Mouse (Mus musculus) bone marrow, adult 2 months (tissue): Measurements from ENCODE around the gene Tmem108. TPM values are rescaled to one million over a fixed set of nuclear protein-coding genes. Genes with fewer than 3 reads are reported as not detected.

Experiments
- H3K27ac ChIP-seq: fragments of 200-500 bp; 2 replicates; pipeline ENCODE4 v1.5.1; 2012; ENCODE audit warnings: low read depth, mild to moderate bottlenecking, control low read depth, inconsistent platforms, low read length; ENCODE audit not compliant: control insufficient read depth, poor library complexity, insufficient read depth
- H3K4me1 ChIP-seq: fragments of 200-500 bp; 2 replicates; pipeline ENCODE4 v1.6.1; 2011; ENCODE audit warnings: low read length; ENCODE audit not compliant: control insufficient read depth, insufficient read depth
- H3K4me3 ChIP-seq: fragments of 200-500 bp; replicated peaks from 2 replicates; pipeline ENCODE3; 2011; ENCODE audit warnings: mild to moderate bottlenecking, low read depth, low read length, control low read depth; ENCODE audit not compliant: control insufficient read depth
- CTCF ChIP-seq: fragments of 200-500 bp; IDR thresholded peaks from 2 replicates; pipeline ENCODE4 v1.5.1; 2011; ENCODE audit warnings: low read length, control low read depth; ENCODE audit not compliant: control insufficient read depth, insufficient read depth
- POLR2A ChIP-seq: fragments of 200-500 bp; IDR thresholded peaks from 2 replicates; pipeline ENCODE4 v1.6.1; 2011; ENCODE audit warnings: low read depth, mild to moderate bottlenecking, control low read depth, low read length, borderline replicate concordance; ENCODE audit not compliant: control insufficient read depth
- WGBS: fragments of 180-500 bp; shearing (Covaris S2); methylation state at CpG from one replicate; pipeline ENCODE4 v1.1.7; 2018; 5-methylcytosine and 5-hydroxymethylcytosine counted together
- polyA plus RNA-seq: library from polyadenylated mRNA; stranded (reverse); fragments of >200 nt; gene quantifications from 2 replicates; pipeline ENCODE4 v1.2.4, GENCODE M21; 2011; ENCODE audit warnings: low replicate concordance; ENCODE audit not compliant: missing spikeins, insufficient read depth, insufficient read length

Tmem108 gene
- polyA plus RNA-seq, 1 experiment, result 3.3 TPM

DNA sequence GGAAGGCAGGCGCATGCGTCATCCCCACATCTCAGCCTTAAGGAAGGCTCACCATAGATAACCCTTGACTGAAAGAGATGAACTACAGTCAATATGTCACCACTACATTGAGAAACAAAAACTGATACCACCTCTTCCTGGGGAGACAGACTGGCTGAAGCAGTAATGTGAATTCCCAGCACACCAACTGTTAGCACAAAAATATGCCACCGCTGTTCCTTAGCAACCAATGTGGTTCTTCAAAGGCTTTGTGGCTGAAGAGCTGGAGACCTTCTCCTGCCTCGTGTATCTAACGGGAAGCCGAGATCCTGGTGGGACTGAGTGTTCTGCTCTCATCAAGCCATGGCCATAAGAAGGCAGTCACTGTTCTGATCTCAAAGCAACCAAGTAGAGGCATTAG lies 92.8 kb downstream of the Tmem108 start:
- H3K4me3 ChIP-seq, result no peak overlapping the region
- H3K27ac ChIP-seq, result no peak overlapping the region
- H3K4me1 ChIP-seq, result no peaks in the 10 kb centered on the region; the same call in 1 of the 2 replicates
- TF ChIP-seq CTCF (no peak), POLR2A (no peak)
- WGBS, result 82% methylated on average over 6 of the region's 6 CpGs

DNA sequence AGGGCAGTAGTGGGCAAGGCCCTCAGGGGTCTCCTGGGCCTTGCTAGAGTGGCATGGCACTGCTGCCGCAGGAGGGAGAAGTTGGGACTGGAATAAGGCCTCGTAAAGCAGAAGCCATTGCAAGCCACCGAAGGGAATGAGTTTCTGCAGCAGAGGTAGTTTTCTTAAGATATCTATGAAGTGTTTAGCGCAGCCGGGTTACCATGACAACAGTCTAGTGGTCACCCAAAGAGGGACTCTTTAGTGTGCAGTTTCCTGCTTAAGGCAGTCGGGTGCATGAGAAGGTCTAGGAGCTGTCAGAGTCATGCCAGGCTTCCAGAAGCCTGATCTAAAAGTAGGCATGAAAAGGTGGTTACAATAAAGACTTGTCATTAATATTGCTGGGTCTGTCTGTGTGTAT lies 95.8 kb downstream of the Tmem108 start:
- Histone ChIP-seq H3K27ac (no peak overlapping the region), H3K4me1 (no peaks in the 10 kb centered on the region; the same call in 1 of the 2 replicates), H3K4me3 (no peak overlapping the region)
- no peak for TF ChIP-seq POLR2A
- TF ChIP-seq CTCF, result no peak
- WGBS, result 71% methylated on average over 6 of the region's 6 CpGs

DNA sequence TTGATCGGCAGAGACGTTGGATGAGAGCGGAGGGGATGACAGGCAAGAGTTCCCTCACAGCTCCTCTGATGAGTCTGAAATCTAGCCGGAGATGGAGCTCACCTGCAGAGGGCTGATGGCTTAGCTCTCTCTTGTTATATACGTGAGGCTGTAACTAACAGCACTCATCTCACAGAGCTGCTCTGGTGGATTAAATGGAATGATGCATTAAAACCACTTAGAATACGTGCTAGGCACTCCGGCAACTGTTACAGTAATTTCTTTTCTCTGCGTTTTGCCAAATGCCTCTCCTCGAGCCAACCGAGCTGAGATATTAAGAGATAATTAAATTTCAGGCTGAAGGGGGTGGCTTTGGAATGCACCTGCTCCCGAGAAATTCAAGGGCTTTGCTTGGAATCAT lies 97.5 kb downstream of the Tmem108 start:
- no peaks in the 10 kb centered on the region for H3K4me1 ChIP-seq
- 83% methylated on average over 11 of the region's 11 CpGs for WGBS

DNA sequence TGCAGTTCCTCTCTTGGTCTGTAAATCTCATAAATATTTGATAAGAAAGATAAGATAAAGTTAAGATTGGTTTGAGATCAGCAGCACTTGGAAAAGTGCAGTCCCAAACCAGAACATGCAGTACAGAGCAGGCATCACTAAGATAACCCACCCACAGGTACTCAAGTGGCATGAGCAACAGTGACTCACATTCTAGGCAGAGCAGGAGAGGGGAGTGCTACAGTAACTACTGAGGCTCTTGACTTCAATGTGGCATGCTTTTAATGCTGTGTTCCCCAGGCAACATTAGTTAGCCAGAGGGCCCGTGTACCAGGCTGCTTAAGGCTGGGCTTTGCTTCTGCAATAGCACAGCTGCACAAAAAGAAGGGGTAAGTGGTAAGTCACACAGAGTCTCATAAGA lies 99.8 kb downstream of the Tmem108 start:
- Histone ChIP-seq H3K27ac (no peak overlapping the region), H3K4me1 (no peaks in the 10 kb centered on the region), H3K4me3 (no peak overlapping the region)
- WGBS, result 69% methylated on average over 1 of the region's 1 CpGs
- TF ChIP-seq CTCF, result no peak
- no peak for TF ChIP-seq POLR2A

More for the DNA sequence above, 97.5 kb downstream of the Tmem108 start:
- TF ChIP-seq CTCF (no peak), POLR2A (no peak)
- Histone ChIP-seq H3K27ac (no peak overlapping the region), H3K4me3 (no peak overlapping the region)

DNA sequence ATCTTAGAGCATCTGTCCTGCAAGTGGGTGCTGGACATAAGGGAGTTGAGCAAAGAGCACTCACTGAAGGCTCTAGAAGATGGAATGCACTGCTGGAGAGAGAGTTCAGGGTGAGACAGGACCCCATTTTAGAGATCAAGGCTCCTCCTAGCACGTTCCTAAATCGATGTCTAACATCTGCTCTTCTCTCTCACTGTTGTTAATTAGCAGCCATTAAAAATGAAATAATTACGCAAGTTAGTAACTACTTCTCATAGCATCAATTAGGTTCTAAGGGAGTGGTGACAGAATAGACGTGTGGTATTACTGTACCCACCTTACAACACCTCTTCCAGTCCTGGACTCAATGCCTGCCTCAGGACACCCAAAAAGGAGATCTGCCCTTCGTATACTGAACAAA lies 103.7 kb downstream of the Tmem108 start:
- Histone ChIP-seq H3K4me3 (no peak overlapping the region), H3K4me1 (no peaks in the 10 kb centered on the region; the same call in 1 of the 2 replicates), H3K27ac (no peak overlapping the region)
- TF ChIP-seq POLR2A, result no peak
- TF ChIP-seq CTCF, result no peak
- 80% methylated on average over 5 of the region's 5 CpGs for WGBS

DNA sequence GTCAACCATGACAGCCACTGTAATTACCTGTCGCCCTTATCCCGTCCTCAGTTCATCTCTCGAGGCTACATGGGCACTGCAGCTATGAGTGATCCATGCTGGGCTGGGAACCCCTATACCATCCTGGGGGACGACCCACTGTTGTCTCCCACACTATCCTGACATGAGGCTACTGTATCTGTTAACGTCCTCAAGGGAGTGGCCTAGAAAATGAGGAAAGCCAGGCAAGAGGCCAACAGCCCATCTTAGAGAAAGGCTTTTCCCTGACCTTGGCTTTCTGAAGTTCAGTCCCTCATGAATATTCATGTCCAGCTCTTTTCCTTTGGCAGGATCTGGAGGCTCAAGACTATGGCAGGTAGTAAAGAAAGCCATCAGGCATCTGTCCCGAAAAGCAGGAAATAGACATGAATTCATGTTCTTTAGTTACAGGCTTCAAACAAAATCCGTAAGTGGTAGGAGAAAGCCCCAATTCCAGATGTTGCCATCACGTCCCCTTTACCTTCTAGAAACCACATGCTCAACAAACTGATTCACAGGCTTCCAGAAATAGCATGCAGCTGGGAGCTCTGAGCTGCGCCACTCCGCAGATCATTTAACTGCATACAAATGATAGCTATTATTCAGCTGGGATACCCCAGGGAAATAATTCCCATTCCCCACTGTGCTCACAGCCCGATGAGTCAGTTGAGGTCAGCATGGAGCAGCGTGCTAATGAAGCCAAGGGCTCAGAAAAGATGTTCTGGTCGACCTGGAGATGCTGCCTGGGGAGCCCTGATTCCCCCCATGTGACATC lies 104.3 kb downstream of the Tmem108 start:
- Histone ChIP-seq H3K4me1 (no peaks in the 10 kb centered on the region; the same call in 1 of the 2 replicates), H3K27ac (no peak overlapping the region), H3K4me3 (no peak overlapping the region)
- 57% methylated on average over 13 of the region's 13 CpGs for WGBS
- no peak for TF ChIP-seq CTCF
- TF ChIP-seq POLR2A, result no peak

DNA sequence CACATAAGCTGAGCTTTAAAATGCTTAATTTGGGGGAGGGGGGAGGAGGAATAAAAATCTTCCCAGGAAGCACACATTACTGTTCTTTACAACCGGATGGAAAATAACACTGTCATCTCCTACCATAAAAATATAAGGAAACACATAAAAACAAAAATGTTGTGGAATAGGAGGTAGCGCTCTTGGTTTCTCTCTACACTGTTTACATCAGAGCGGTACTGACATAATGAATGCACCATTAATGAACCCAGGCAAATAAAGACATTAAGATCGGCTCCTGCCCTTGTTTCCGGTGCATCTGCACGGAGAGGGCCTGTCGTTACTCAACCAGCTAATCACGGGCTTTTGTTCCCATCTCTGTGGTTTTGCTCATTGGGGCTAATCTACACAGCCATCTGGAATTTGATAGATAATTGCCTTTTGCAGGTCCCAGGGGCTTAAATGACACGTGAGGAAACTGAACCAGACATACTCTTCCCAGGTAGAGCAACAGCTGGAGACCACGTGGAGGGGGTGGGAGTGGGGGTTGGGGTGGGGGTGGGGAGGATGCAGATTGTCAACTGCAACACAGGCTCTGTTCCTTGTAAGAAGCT lies 107.5 kb downstream of the Tmem108 start:
- H3K4me3 ChIP-seq, result no peak overlapping the region
- H3K4me1 ChIP-seq, result peaks cover under 1% of the 10 kb centered on the region; the same call in 1 of the 2 replicates
- WGBS, result 17% methylated on average over 10 of the region's 10 CpGs
- no peak overlapping the region for H3K27ac ChIP-seq
- TF ChIP-seq CTCF, result no peak
- no peak for TF ChIP-seq POLR2A

DNA sequence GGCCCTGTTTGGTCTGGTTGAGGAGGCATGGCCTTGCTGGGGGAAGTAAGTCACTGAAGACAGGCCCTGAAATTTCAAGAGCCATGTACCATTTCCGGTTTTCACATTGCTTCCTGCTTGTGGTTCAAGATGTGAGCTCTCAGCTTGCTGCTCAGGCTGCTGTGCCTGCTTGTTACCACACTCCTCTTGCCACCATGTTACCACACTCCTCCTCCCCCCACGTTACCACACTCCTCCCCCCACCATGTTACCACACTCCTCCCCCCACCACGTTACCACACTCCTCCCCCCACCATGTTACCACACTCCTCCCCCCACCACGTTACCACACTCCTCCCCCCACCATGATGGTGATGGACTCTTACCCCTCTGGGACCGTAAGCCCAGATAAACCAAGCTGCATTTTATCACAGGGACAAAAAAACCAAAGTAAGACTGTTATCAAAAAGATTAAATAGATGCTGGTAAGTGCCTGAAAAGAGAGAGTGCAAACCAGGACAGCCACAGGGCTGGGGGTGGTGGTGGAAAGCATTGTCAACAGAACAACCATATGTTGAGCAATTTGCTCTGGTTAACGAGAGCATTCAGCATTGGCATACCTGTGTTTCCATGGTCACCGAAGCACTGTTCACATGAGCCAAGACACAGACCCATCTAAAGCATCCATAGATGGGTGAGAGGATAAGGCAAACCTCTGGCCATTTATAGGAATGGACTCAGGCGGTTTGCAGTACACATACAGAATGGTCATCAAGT lies 109.3 kb downstream of the Tmem108 start:
- WGBS, result 46% methylated on average over 8 of the region's 8 CpGs
- no peak for TF ChIP-seq CTCF
- no peak for TF ChIP-seq POLR2A
- H3K27ac ChIP-seq, result no peak overlapping the region
- H3K4me1 ChIP-seq, result peaks cover 2% of the 10 kb centered on the region; the same call in 1 of the 2 replicates
- no peak overlapping the region for H3K4me3 ChIP-seq
